Mouse (Mus musculus) heart, embryonic 16.5 days (tissue): ENCODE data around the gene Pak1. TPM values are rescaled to one million over a fixed set of nuclear protein-coding genes. Genes with fewer than 3 reads are reported as not detected.

Experiments
- ATAC-seq: fragments of 200-750 bp; cut with Nextera tagmentation; replicated peaks from 2 replicates; pipeline ENCODE4 v1.8.0; 2017; ENCODE audit warnings: moderate number of reproducible peaks; ENCODE audit not compliant: insufficient read depth, low FRiP score; ENCODE audit errors: extremely low read depth
- H3K27ac ChIP-seq: fragments of 300-500 bp; sonication (generic); 2 replicates; pipeline ENCODE4 v1.5.1; 2014; ENCODE audit warnings: mild to moderate bottlenecking, low read length, control low read depth, moderate library complexity
- H3K27me3 ChIP-seq: fragments of 300-500 bp; sonication (generic); 2 replicates; pipeline ENCODE4 v1.6.1; 2014; ENCODE audit warnings: low read length, mixed read lengths; ENCODE audit not compliant: control insufficient read depth, insufficient read depth
- H3K36me3 ChIP-seq: fragments of 300-500 bp; sonication (generic); 2 replicates; pipeline ENCODE4 v1.6.1; 2014; ENCODE audit not compliant: control insufficient read depth, insufficient read depth
- H3K4me1 ChIP-seq: fragments of 300-500 bp; sonication (generic); 2 replicates; pipeline ENCODE4 v1.6.1; 2014; ENCODE audit warnings: low read length, mixed read lengths; ENCODE audit not compliant: control insufficient read depth, insufficient read depth
- H3K4me2 ChIP-seq: fragments of 300-500 bp; sonication (generic); 2 replicates; pipeline ENCODE4 v1.6.1; 2014; ENCODE audit warnings: low read depth, mild to moderate bottlenecking, control low read depth, low read length
- H3K4me3 ChIP-seq: fragments of 300-500 bp; sonication (generic); 2 replicates; pipeline ENCODE4 v1.5.1; 2014; ENCODE audit warnings: mild to moderate bottlenecking, control low read depth, low read length
- H3K9ac ChIP-seq: fragments of 300-500 bp; sonication (generic); 2 replicates; pipeline ENCODE4 v1.6.1; 2014; ENCODE audit warnings: low read length, control low read depth
- H3K9me3 ChIP-seq: fragments of 300-500 bp; sonication (generic); replicated peaks from 2 replicates; pipeline ENCODE4 v1.6.1; 2016; ENCODE audit warnings: low read length; ENCODE audit not compliant: control insufficient read depth
- WGBS: fragments of 180-500 bp; shearing (Covaris S2); extraction: QIAGEN DNeasy Blood & Tissue Kit; methylation state at CpG from one replicate; pipeline ENCODE4 v1.1.7; 2014; 5-methylcytosine and 5-hydroxymethylcytosine counted together
- polyA plus RNA-seq: library from polyadenylated mRNA; unstranded; fragments of >200 nt; fragmentation: Nextera tagmentation; extraction: Ambion mirVana; gene quantifications from 2 replicates; pipeline ENCODE4 v1.2.1, GENCODE M21; 2015

Gene Pak1
- polyA plus RNA-seq, 1 experiment from 2014 or later = 4.3 TPM

DNA sequence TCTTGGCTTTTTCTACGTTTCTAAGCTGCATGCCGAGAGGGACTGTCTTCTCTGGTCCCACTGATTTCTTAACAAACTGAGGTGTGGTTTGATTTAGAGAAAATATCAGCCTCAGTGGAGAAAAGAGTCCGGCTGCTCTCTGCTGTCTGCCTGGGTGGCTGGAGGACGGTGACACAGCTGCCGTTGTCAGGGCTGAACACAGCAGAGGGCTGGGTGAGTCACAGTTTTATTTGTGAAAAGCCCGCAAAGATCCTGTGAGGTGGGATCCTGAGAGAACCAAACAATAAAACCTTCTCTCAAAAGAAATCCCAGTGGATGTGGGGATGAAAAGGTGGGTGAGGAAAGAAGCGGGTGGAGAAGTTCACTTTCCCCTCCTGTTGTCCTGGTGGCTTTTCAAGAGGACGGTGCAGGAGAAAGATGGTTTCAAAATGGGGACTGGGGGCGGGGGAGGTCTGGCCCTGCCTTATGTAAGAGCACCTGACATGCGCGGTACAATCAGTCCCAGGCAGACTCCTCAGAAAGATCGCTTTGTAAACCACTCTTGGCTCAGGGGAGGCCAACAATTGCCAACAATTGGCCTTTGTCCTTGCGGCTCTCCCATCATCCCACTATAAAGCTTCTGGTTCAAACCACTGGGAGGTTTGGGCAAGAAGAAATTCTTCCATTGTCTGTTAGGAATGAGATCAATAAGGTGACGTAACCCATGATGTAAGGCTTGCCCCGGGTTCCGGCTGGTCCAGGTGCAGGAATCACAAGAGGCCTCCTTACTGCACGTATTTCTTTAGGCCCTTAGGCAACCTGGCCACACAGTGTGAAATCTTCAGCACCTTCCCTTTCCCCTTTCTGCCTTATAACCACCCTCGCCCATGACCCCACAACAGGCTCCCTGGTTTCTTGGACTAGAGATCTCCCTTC is 31.1 kb upstream of the Pak1 start:
- H3K4me1 ChIP-seq = no peaks in the 10 kb centered on the region
- no peak overlapping the region for H3K9ac ChIP-seq
- no peaks in the 10 kb centered on the region for H3K9me3 ChIP-seq
- H3K4me3 ChIP-seq = no peak overlapping the region
- H3K36me3 ChIP-seq = no peaks in the 10 kb centered on the region
- H3K27me3 ChIP-seq = no peaks in the 10 kb centered on the region
- no peak overlapping the region for H3K27ac ChIP-seq
- WGBS = 64% methylated on average over 18 of the region's 18 CpGs
- H3K4me2 ChIP-seq = no peak overlapping the region
- no peak for ATAC-seq

DNA sequence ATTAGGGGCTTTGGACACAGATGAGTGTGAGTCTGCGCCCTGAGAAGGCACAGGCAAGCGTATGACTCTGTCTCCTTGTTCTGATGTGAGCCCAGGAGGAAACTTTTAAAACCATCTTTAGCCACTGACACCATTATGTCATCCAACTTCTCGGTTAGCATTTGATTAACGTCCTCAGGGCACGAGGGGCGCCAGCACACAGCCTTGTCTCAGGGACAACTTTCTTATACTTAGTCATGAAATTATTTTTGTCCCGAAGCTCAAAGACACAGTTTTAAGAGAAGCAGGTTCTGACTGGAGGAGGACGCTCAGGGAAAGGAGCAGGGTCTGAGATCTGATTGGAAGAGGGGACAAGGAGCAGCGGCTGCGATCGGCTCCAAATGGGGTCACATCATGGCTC is 23.8 kb upstream of the Pak1 start:
- no peaks in the 10 kb centered on the region for H3K9me3 ChIP-seq
- no peak overlapping the region for H3K9ac ChIP-seq
- H3K36me3 ChIP-seq = no peaks in the 10 kb centered on the region
- no peak overlapping the region for H3K27ac ChIP-seq
- no peak for ATAC-seq
- 73% methylated on average over 11 of the region's 11 CpGs for WGBS
- no peaks in the 10 kb centered on the region for H3K27me3 ChIP-seq
- H3K4me3 ChIP-seq = no peak overlapping the region
- H3K4me2 ChIP-seq = no peak overlapping the region
- H3K4me1 ChIP-seq = no peaks in the 10 kb centered on the region

DNA sequence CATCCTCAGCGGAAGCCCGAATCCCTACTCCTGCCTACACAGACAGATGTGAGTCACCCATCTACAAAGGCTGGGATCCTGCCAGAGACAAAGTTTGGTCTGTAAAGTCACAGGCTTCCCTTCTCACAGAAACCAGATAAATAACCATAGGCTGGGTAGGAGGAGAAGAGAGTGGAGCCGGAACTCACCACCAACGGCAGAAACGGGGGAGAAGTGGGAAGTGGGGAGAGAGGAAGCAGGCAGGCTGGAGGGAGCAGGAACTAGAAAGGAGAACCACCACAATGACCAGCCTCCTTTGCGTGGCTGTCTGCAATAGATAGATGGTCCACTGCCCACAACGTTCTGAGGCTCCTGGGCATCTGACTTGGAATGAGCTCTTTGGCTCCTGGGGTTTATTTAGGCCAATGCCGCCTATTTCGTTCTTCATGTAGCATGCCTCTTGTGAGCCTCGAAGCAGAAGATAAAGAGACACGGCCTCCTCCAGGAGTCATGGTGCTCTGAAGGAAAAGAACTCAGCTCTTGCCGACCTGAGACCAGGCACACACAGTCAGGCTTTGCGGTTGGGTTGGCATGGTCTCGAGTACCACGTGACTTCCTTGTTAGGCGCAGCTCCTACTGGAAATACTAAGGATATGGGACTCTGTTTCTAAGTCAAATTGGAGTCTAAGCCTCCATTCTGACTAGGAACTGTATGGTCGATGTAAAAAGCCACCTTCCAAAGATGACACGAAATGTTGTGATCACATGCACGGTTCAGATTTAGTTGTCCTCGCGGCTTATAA is 23.0 kb upstream of the Pak1 start:
- ATAC-seq = no peak
- no peak overlapping the region for H3K27ac ChIP-seq
- no peak overlapping the region for H3K4me2 ChIP-seq
- no peaks in the 10 kb centered on the region for H3K4me1 ChIP-seq
- 80% methylated on average over 21 of the region's 21 CpGs for WGBS
- H3K9ac ChIP-seq = no peak overlapping the region
- H3K36me3 ChIP-seq = no peaks in the 10 kb centered on the region
- no peak overlapping the region for H3K4me3 ChIP-seq
- H3K27me3 ChIP-seq = no peaks in the 10 kb centered on the region
- H3K9me3 ChIP-seq = no peaks in the 10 kb centered on the region

DNA sequence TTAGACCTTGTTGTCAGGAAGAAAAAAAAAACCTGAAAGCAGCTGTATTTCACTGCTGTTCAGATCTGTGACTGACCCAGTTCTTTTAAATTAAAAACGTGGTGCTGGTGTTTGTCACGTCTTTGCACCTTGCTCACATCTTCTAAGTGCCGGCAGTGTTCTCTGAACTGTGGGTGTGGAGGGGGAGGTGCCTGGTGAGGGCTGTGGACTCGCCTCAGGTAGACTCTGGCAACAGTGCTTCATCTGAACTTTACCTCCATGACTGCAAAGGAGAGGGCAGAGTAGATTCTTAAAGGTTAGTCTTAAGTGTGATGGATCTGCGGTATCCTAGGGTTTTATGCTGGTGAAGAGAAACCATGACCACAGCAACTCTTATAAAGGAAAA is 22.4 kb upstream of the Pak1 start:
- Histone ChIP-seq H3K27ac (no peak overlapping the region), H3K9me3 (no peaks in the 10 kb centered on the region), H3K4me3 (no peak overlapping the region), H3K36me3 (no peaks in the 10 kb centered on the region), H3K27me3 (no peaks in the 10 kb centered on the region), H3K4me2 (no peak overlapping the region), H3K9ac (no peak overlapping the region), H3K4me1 (no peaks in the 10 kb centered on the region)
- no peak for ATAC-seq
- WGBS = 76% methylated on average over 5 of the region's 5 CpGs

DNA sequence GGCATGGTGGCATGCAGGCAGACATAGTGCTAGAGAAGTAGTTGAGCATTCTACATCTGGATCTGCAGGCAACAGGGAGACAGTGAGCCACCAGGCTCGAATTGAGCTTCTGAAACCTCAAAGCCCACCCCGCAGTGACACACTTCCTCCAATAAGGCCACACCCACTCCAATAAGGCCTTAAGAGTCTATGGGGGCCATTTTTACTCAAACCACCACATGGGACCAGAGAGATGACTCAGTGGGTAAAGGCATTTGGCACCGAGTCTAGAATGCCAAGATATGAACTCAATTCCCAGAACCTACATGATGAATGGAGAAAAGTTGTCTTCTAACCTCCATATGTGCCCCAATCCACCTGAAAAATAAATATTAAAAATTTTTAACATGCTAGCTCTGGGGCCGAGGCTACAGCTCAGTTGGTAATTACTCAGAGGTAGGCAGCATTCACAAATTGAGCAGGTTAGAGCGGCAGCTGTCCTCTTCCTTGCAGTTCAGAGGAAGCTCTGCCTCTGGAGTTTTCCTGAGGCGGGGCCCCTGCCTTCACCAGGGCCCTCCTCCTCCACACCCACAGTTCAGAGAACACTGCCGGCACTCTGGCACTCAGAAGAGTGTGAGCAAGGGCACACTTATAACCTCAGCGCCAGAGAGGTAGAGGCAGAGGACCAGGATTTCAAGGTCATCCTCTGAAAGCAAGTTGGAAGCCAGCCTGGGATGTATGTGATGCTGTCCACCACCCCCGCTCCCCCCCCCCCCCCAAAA is 21.8 kb upstream of the Pak1 start:
- no peaks in the 10 kb centered on the region for H3K27me3 ChIP-seq
- no peaks in the 10 kb centered on the region for H3K9me3 ChIP-seq
- ATAC-seq = no peak
- H3K36me3 ChIP-seq = no peaks in the 10 kb centered on the region
- H3K4me1 ChIP-seq = no peaks in the 10 kb centered on the region
- 63% methylated on average over 9 of the region's 9 CpGs for WGBS
- H3K4me2 ChIP-seq = no peak overlapping the region
- no peak overlapping the region for H3K27ac ChIP-seq
- no peak overlapping the region for H3K4me3 ChIP-seq
- no peak overlapping the region for H3K9ac ChIP-seq

- Histone ChIP-seq H3K4me2 (no peak overlapping the region), H3K27me3 (no peaks in the 10 kb centered on the region), H3K36me3 (no peaks in the 10 kb centered on the region), H3K4me3 (no peak overlapping the region), H3K9ac (no peak overlapping the region), H3K9me3 (no peaks in the 10 kb centered on the region), H3K27ac (no peak overlapping the region), H3K4me1 (no peaks in the 10 kb centered on the region)
- ATAC-seq = no peak
- 61% methylated on average over 8 of the region's 8 CpGs for WGBS
These were observed 20.5 kb upstream of the Pak1 start for GRCm38 (mm10) chr7:97767841-97768240.

- no peaks in the 10 kb centered on the region for H3K27me3 ChIP-seq
- no peaks in the 10 kb centered on the region for H3K36me3 ChIP-seq
- H3K9ac ChIP-seq = no peak overlapping the region
- H3K4me1 ChIP-seq = no peaks in the 10 kb centered on the region
- 74% methylated on average over 4 of the region's 4 CpGs for WGBS
- H3K9me3 ChIP-seq = no peaks in the 10 kb centered on the region
- no peak overlapping the region for H3K4me3 ChIP-seq
- H3K27ac ChIP-seq = no peak overlapping the region
- no peak overlapping the region for H3K4me2 ChIP-seq
- no peak for ATAC-seq
These were observed 19.3 kb upstream of the Pak1 start for GRCm38 (mm10) chr7:97769020-97769419.

- Histone ChIP-seq H3K27ac (no peak overlapping the region), H3K9ac (no peak overlapping the region), H3K36me3 (no peaks in the 10 kb centered on the region), H3K27me3 (no peaks in the 10 kb centered on the region), H3K4me3 (no peak overlapping the region), H3K4me1 (no peaks in the 10 kb centered on the region), H3K4me2 (no peak overlapping the region), H3K9me3 (no peaks in the 10 kb centered on the region)
- ATAC-seq = no peak
- WGBS = 63% methylated on average over 6 of the region's 6 CpGs
These were observed 17.3 kb upstream of the Pak1 start for GRCm38 (mm10) chr7:97770841-97771620.
